Mouse (Mus musculus) liver, embryonic 14 days (tissue): ENCODE measurements around the gene Emp3. TPM values are rescaled to one million over a fixed set of nuclear protein-coding genes. Genes with fewer than 3 reads are reported as not detected.

Source experiments
- polyA plus RNA-seq: library from polyadenylated mRNA; depleted of rRNA; stranded (reverse); fragments of >200 nt; gene quantifications from 2 replicates; pipeline ENCODE4 v1.2.3, GENCODE M21; 2012; rRNA removed

The Emp3 gene
- 22.4 and 25.3 TPM in 2 replicates for polyA plus RNA-seq

GRCm38 (mm10) chr7:45921242-45921621 lies at the start of gene Emp3:
TSS of gene Emp3 (minus strand) at chr7:45921404.

GRCm38 (mm10) chr7:45923762-45924428 lies 2.7 kb upstream of the Emp3 start, which contains the start of gene Ccdc114:
TSS of gene Ccdc114 (plus strand) at chr7:45924072.

GRCm38 (mm10) chr7:45896517-45897257 lies 24.5 kb downstream of the Emp3 start, which contains the start of the genes Syngr4 and Tmem143:
TSS of gene Syngr4 (minus strand) at chr7:45896714.
TSS of gene Tmem143 (plus strand) at chr7:45896941.

GRCm38 (mm10) chr7:45878278-45878677 lies 42.9 kb downstream of the Emp3 start, which contains the start of gene Grin2d:
TSS of gene Grin2d (minus strand) at chr7:45878378.

GRCm38 (mm10) chr7:45872624-45873023 lies 48.6 kb downstream of the Emp3 start, which contains the start of gene Kdelr1:
TSS of gene Kdelr1 (plus strand) at chr7:45872772.

Other genes with a start within 250 kb of the Emp3 start
- gene Ntn5, start 237.4 kb downstream of the Emp3 start, polyA plus RNA-seq: not detected in 2 replicates
- 0.02 TPM in 1 of 2 replicates, not detected in the other for gene Sec1, start 227.0 kb downstream of the Emp3 start, polyA plus RNA-seq
- gene Car11, start 221.6 kb downstream of the Emp3 start, polyA plus RNA-seq: 0.14 and 0.37 TPM in 2 replicates
- 0.67 TPM in 2 replicates for gene Dbp, start 216.3 kb downstream of the Emp3 start, polyA plus RNA-seq
- gene Rpl18, start 205.9 kb downstream of the Emp3 start, polyA plus RNA-seq: 524 and 540 TPM in 2 replicates
- 6.3 and 7.1 TPM in 2 replicates for gene Sphk2, start 203.4 kb downstream of the Emp3 start, polyA plus RNA-seq
- gene Fam83e, start 200.2 kb downstream of the Emp3 start, polyA plus RNA-seq: 0.21 and 0.32 TPM in 2 replicates
- not detected in 2 replicates for gene Spaca4, start 195.6 kb downstream of the Emp3 start, polyA plus RNA-seq
- gene Lmtk3, start 137.7 kb downstream of the Emp3 start, polyA plus RNA-seq: 0.13 and 0.24 TPM in 2 replicates
- 0.22 and 0.28 TPM in 2 replicates for gene Sult2b1, start 136.7 kb downstream of the Emp3 start, polyA plus RNA-seq
- 19.2 and 19.7 TPM in 2 replicates for gene Cyth2, start 106.8 kb downstream of the Emp3 start, polyA plus RNA-seq
- gene Kcnj14, start 96.6 kb downstream of the Emp3 start, polyA plus RNA-seq: 0.08 TPM in 2 replicates
- gene Grwd1, start 90.5 kb downstream of the Emp3 start, polyA plus RNA-seq: 11.5 and 14.3 TPM in 2 replicates
- gene Kdelr1, start 48.6 kb downstream of the Emp3 start, polyA plus RNA-seq: 52.6 and 59.3 TPM in 2 replicates
- 0.09 TPM in 2 replicates for gene Grin2d, start 43.0 kb downstream of the Emp3 start, polyA plus RNA-seq
- gene Syngr4, start 24.7 kb downstream of the Emp3 start, polyA plus RNA-seq: 0.64 and 0.83 TPM in 2 replicates
- gene Tmem143, start 24.5 kb downstream of the Emp3 start, polyA plus RNA-seq: 7.8 and 8.8 TPM in 2 replicates
- 1.0 and 1.1 TPM in 2 replicates for gene Ccdc114, start 2.7 kb upstream of the Emp3 start, polyA plus RNA-seq
- 9.6 and 12.4 TPM in 2 replicates for gene Abcc6, start 108.9 kb upstream of the Emp3 start, polyA plus RNA-seq
- 17.1 and 18.2 TPM in 2 replicates for gene Nomo1, start 112.3 kb upstream of the Emp3 start, polyA plus RNA-seq
- gene Kcnj11, start 179.4 kb upstream of the Emp3 start, polyA plus RNA-seq: 0.02 and 0.10 TPM in 2 replicates